Mouse (Mus musculus) liver, embryonic 12.5 days (tissue): ENCODE data around the gene Usf3. TPM values are rescaled to one million over a fixed set of nuclear protein-coding genes. Genes with fewer than 3 reads are reported as not detected.

Experiments
- ATAC-seq: fragments of 200-750 bp; cut with Nextera tagmentation; 2 replicates; pipeline ENCODE4 v1.8.0; 2017; ENCODE audit warnings: moderate number of reproducible peaks, mild to moderate bottlenecking, moderate library complexity
- H3K27ac ChIP-seq: fragments of 300-500 bp; sonication (generic); 2 replicates; pipeline ENCODE4 v1.5.1; 2016; ENCODE audit warnings: mild to moderate bottlenecking
- H3K27me3 ChIP-seq: fragments of 300-500 bp; sonication (generic); replicated peaks from 2 replicates; pipeline ENCODE4 v1.6.1; 2016; ENCODE audit warnings: mild to moderate bottlenecking, moderate library complexity
- H3K36me3 ChIP-seq: fragments of 300-500 bp; sonication (generic); 2 replicates; pipeline ENCODE4 v1.6.1; 2016; ENCODE audit warnings: mild to moderate bottlenecking, moderate library complexity
- H3K4me1 ChIP-seq: fragments of 300-500 bp; sonication (generic); 2 replicates; pipeline ENCODE4 v1.6.1; 2016
- H3K4me2 ChIP-seq: fragments of 300-500 bp; sonication (generic); 2 replicates; pipeline ENCODE4 v1.6.1; 2016; ENCODE audit warnings: mild to moderate bottlenecking, moderate library complexity
- H3K4me3 ChIP-seq: fragments of 300-500 bp; sonication (generic); 2 replicates; pipeline ENCODE4 v1.5.1; 2016; ENCODE audit warnings: mild to moderate bottlenecking, moderate library complexity
- H3K9ac ChIP-seq: fragments of 300-500 bp; sonication (generic); 2 replicates; pipeline ENCODE4 v1.6.1; 2016; ENCODE audit warnings: mild to moderate bottlenecking, moderate library complexity
- H3K9me3 ChIP-seq: fragments of 300-500 bp; sonication (generic); replicated peaks from 2 replicates; pipeline ENCODE4 v1.6.1; 2016; ENCODE audit warnings: mild to moderate bottlenecking, moderate library complexity
- WGBS: fragments of 180-500 bp; shearing (Covaris S2); methylation state at CpG from one replicate; pipeline ENCODE4 v1.1.7; 2016; ENCODE audit not compliant: insufficient replicate concordance; 5-methylcytosine and 5-hydroxymethylcytosine counted together
- polyA plus RNA-seq: library from polyadenylated mRNA; unstranded; fragments of >200 nt; fragmentation: Nextera tagmentation; extraction: Ambion mirVana; gene quantifications from 2 replicates; pipeline ENCODE4 v1.2.1, GENCODE M21; 2016

The Usf3 gene
- polyA plus RNA-seq, 1 experiment from 2014 or later, result 2.9 TPM

DNA sequence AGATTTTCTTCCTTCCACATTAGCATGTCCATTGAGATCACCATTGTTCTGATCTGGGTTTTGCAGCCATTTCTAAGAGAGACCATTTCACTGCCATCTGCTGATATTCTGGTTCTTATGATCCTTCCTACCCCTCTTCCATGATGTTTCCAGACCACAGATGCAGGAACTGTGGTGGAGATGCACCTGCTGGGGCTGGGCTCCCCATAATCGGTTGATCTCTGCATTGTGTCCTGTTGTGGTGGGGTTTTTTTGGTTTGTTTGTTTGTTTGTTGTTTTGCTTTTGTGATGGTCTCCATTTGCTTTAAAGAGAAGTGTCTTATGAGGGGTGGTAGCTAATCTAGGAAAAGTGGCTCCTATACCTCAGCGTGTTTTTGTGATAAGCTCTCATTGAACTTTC lies 3.5 kb downstream of the Usf3 start:
- Histone ChIP-seq H3K9me3 (no peaks in the 10 kb centered on the region), H3K4me2 (peak overlapping the region; percentile 91), H3K27me3 (no peaks in the 10 kb centered on the region), H3K4me1 (peaks cover 56% of the 10 kb centered on the region), H3K36me3 (peaks cover 20% of the 10 kb centered on the region), H3K9ac (no peak overlapping the region; the same call in 1 of the 2 replicates), H3K4me3 (no peak overlapping the region), H3K27ac (peak overlapping the region; percentile 95)
- ATAC-seq, result no peak
- 60% methylated on average over 2 of the region's 2 CpGs for WGBS

DNA sequence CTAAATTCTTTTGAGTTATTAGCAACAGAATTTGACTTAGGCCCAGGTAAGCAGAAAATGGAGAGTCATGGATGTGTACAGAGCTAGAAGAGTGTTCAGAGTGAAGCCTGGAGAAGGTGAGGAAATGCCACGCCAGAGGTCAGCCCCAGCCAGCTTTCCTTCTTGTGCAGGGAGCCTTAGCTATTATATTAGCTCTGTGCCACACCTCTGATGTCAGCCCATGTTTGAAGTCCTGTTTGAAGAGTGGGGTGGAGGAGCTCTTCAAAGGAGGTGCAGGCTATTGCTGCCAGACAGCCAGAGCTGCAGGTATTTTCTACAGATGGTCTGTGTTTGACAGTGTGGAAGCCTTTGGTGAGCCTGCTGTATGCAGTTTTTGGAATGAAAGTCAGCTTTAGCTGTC lies 5.5 kb downstream of the Usf3 start:
- 69% methylated on average over 1 of the region's 1 CpGs for WGBS
- peak overlapping the region; percentile 27; the same call in 1 of the 2 replicates for H3K9ac ChIP-seq
- ATAC-seq, result no peak
- peaks cover 29% of the 10 kb centered on the region for H3K36me3 ChIP-seq
- H3K4me2 ChIP-seq, result peak overlapping the region; percentile 25; the same call in 1 of the 2 replicates
- H3K4me3 ChIP-seq, result no peak overlapping the region
- no peaks in the 10 kb centered on the region for H3K27me3 ChIP-seq
- no peaks in the 10 kb centered on the region for H3K9me3 ChIP-seq
- peaks cover 55% of the 10 kb centered on the region for H3K4me1 ChIP-seq
- H3K27ac ChIP-seq, result peak overlapping the region; percentile 60

- H3K27ac ChIP-seq, result no peak overlapping the region
- no peak overlapping the region for H3K9ac ChIP-seq
- no peaks in the 10 kb centered on the region for H3K27me3 ChIP-seq
- no peak overlapping the region for H3K4me3 ChIP-seq
- peaks cover 39% of the 10 kb centered on the region for H3K36me3 ChIP-seq
- H3K9me3 ChIP-seq, result no peaks in the 10 kb centered on the region
- 86% methylated on average over 1 of the region's 1 CpGs for WGBS
- H3K4me1 ChIP-seq, result peaks cover 18% of the 10 kb centered on the region
- 0 out of 2 replicates have a peak, but pooled peaks have one; percentile 50 for ATAC-seq
- H3K4me2 ChIP-seq, result no peak overlapping the region
Observed at GRCm38 (mm10) chr16:44182597-44182996, 9.6 kb downstream of the Usf3 start.

GRCm38 (mm10) chr16:44184769-44185168 lies 11.7 kb downstream of the Usf3 start:
- H3K27me3 ChIP-seq, result no peaks in the 10 kb centered on the region
- H3K4me3 ChIP-seq, result no peak overlapping the region
- H3K36me3 ChIP-seq, result peaks cover 35% of the 10 kb centered on the region
- ATAC-seq, result no peak
- peaks cover 4% of the 10 kb centered on the region for H3K4me1 ChIP-seq
- H3K9ac ChIP-seq, result no peak overlapping the region
- H3K27ac ChIP-seq, result no peak overlapping the region
- no peak overlapping the region for H3K4me2 ChIP-seq
- H3K9me3 ChIP-seq, result peaks cover 4% of the 10 kb centered on the region; the same call in 1 of the 2 replicates
- WGBS, result 76% methylated on average over 3 of the region's 3 CpGs

- Histone ChIP-seq H3K36me3 (peaks cover 31% of the 10 kb centered on the region), H3K27ac (no peak overlapping the region), H3K9ac (no peak overlapping the region), H3K27me3 (no peaks in the 10 kb centered on the region), H3K9me3 (peaks cover 4% of the 10 kb centered on the region; the same call in 1 of the 2 replicates), H3K4me3 (no peak overlapping the region), H3K4me2 (no peak overlapping the region), H3K4me1 (peaks cover 9% of the 10 kb centered on the region)
- WGBS, result 92% methylated on average over 4 of the region's 4 CpGs
- ATAC-seq, result no peak
Observed at GRCm38 (mm10) chr16:44187172-44187571, 14.1 kb downstream of the Usf3 start.

GRCm38 (mm10) chr16:44188766-44189165 lies 15.7 kb downstream of the Usf3 start:
- no peak overlapping the region for H3K9ac ChIP-seq
- ATAC-seq, result no peak
- H3K9me3 ChIP-seq, result peaks cover 4% of the 10 kb centered on the region; the same call in 1 of the 2 replicates
- no peak overlapping the region for H3K27ac ChIP-seq
- peaks cover 10% of the 10 kb centered on the region for H3K4me1 ChIP-seq
- 80% methylated on average over 3 of the region's 3 CpGs for WGBS
- H3K4me2 ChIP-seq, result no peak overlapping the region
- H3K4me3 ChIP-seq, result no peak overlapping the region
- peaks cover 29% of the 10 kb centered on the region for H3K36me3 ChIP-seq
- H3K27me3 ChIP-seq, result no peaks in the 10 kb centered on the region

DNA sequence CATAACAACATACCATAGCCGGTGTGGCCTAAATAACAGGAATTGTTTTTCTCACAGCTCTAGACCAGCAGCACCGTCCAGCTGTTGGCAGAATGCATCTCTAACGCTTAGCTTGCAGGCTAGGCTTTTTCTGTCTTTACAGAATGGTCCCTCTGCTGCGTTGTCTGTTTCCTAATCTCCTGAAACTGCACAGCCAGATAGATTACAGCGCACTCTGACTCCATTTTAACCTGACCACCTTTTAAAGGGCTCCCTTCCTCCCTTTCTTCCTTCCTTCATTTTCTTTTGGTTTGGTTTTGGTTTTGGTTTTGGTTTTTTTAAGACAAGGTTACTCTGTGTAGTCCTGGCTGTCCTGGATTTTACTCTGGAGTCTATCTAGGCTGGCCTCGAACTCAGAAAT lies 17.0 kb downstream of the Usf3 start:
- Histone ChIP-seq H3K4me2 (no peak overlapping the region), H3K27ac (no peak overlapping the region), H3K36me3 (peaks cover 23% of the 10 kb centered on the region), H3K9ac (no peak overlapping the region), H3K4me1 (peaks cover 10% of the 10 kb centered on the region), H3K27me3 (no peaks in the 10 kb centered on the region), H3K4me3 (no peak overlapping the region), H3K9me3 (peaks cover 4% of the 10 kb centered on the region; the same call in 1 of the 2 replicates)
- no peak for ATAC-seq
- 64% methylated on average over 6 of the region's 6 CpGs for WGBS

DNA sequence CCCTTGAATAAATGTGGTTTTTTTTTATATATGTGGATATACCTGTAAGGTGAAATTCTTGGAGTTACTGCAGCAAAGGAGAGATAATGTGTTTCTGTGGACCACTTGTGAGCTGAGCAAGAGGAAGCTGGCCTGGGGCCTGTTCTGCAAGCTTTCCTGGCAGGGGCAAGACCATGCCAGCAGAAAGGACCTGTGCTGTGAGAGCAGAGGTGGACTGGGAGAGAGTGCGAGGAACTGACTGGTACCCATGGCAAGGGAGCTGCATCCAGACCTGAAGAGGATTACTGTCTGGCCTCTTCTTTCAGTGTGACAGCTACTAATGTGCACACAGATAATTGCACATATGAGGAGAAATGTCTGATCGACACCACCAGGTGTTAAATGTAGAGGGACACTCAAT lies 17.9 kb downstream of the Usf3 start:
- Histone ChIP-seq H3K36me3 (peaks cover 20% of the 10 kb centered on the region), H3K4me2 (no peak overlapping the region), H3K9ac (no peak overlapping the region), H3K4me1 (peaks cover 10% of the 10 kb centered on the region), H3K4me3 (no peak overlapping the region), H3K27ac (no peak overlapping the region), H3K9me3 (peaks cover 4% of the 10 kb centered on the region; the same call in 1 of the 2 replicates), H3K27me3 (no peaks in the 10 kb centered on the region)
- WGBS, result 90% methylated on average over 2 of the region's 2 CpGs
- ATAC-seq, result no peak

GRCm38 (mm10) chr16:44199066-44199703 lies 26.1 kb downstream of the Usf3 start:
- no peaks in the 10 kb centered on the region for H3K9me3 ChIP-seq
- 64% methylated on average over 14 of the region's 14 CpGs for WGBS
- no peak overlapping the region for H3K4me2 ChIP-seq
- H3K27me3 ChIP-seq, result no peaks in the 10 kb centered on the region
- H3K9ac ChIP-seq, result no peak overlapping the region
- peaks cover 55% of the 10 kb centered on the region for H3K36me3 ChIP-seq
- no peaks in the 10 kb centered on the region for H3K4me1 ChIP-seq
- ATAC-seq, result no peak
- H3K27ac ChIP-seq, result no peak overlapping the region
- no peak overlapping the region for H3K4me3 ChIP-seq

GRCm38 (mm10) chr16:44200146-44200545 lies 27.1 kb downstream of the Usf3 start:
- Histone ChIP-seq H3K9me3 (no peaks in the 10 kb centered on the region), H3K4me3 (no peak overlapping the region), H3K9ac (no peak overlapping the region), H3K4me2 (no peak overlapping the region), H3K4me1 (no peaks in the 10 kb centered on the region), H3K27me3 (no peaks in the 10 kb centered on the region), H3K36me3 (peaks cover 63% of the 10 kb centered on the region), H3K27ac (no peak overlapping the region)
- 91% methylated on average over 4 of the region's 4 CpGs for WGBS
- ATAC-seq, result no peak

- Histone ChIP-seq H3K4me1 (0 out of 2 replicates have a peak, but pooled peaks cover 10% of the 10 kb centered on the region), H3K27me3 (no peaks in the 10 kb centered on the region), H3K9me3 (no peaks in the 10 kb centered on the region), H3K4me3 (no peak overlapping the region), H3K4me2 (no peak overlapping the region), H3K36me3 (peaks cover 91% of the 10 kb centered on the region), H3K27ac (no peak overlapping the region), H3K9ac (no peak overlapping the region)
- WGBS, result 71% methylated on average over 6 of the region's 6 CpGs
- no peak for ATAC-seq
Observed at GRCm38 (mm10) chr16:44204331-44204730, 31.3 kb downstream of the Usf3 start.

DNA sequence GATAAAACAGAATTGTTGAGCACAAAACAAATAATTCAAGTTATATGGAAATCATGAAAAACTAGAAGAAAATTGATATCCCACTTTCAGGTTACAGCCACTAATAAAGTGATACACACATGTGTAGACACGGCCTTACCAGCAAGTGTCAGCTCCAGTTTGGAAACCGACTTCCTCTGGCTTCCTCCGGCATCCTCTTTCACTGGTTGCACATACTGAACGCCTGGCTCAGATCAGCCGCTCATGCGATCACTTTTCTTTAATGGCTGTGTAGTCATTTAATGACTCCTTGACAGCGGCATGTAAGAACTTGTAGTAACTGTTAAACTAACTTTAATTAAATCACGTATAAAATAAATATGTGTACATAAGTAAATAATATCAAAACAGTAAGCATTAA lies 32.9 kb downstream of the Usf3 start:
- peaks cover 87% of the 10 kb centered on the region for H3K36me3 ChIP-seq
- 94% methylated on average over 8 of the region's 8 CpGs for WGBS

More for the DNA sequence above, 32.9 kb downstream of the Usf3 start:
- Histone ChIP-seq H3K4me1 (peaks cover 25% of the 10 kb centered on the region), H3K27ac (no peak overlapping the region), H3K27me3 (no peaks in the 10 kb centered on the region), H3K9ac (no peak overlapping the region), H3K4me3 (no peak overlapping the region), H3K9me3 (no peaks in the 10 kb centered on the region), H3K4me2 (no peak overlapping the region)
- no peak for ATAC-seq
